Mouse (Mus musculus) kidney, postnatal 0 days (tissue): ENCODE measurements around the gene Bhlhb9. TPM values are rescaled to one million over a fixed set of nuclear protein-coding genes. Genes with fewer than 3 reads are reported as not detected.
A peak's percentile ranks its signal among the peaks of the same experiment; 100 is the strongest.

Experiments used
- ATAC-seq: fragments of 200-750 bp; cut with Nextera tagmentation; replicated peaks from 2 replicates; pipeline ENCODE4 v1.8.0; 2017; ENCODE audit warnings: low read depth, moderate number of reproducible peaks, moderate TSS enrichment, moderate library complexity; ENCODE audit not compliant: low FRiP score
- DNase-seq: peaks from one replicate; pipeline ENCODE4 v3.0.0-alpha.2; 2016; ENCODE audit warnings: low spot score
- H3K27ac ChIP-seq: fragments of 300-500 bp; sonication (generic); 2 replicates; pipeline ENCODE4 v1.5.1; 2014; ENCODE audit warnings: mild to moderate bottlenecking
- H3K27me3 ChIP-seq: fragments of 300-500 bp; sonication (generic); 2 replicates; pipeline ENCODE4 v1.6.1; 2014; ENCODE audit warnings: low read length, mixed read lengths; ENCODE audit not compliant: insufficient read depth
- H3K36me3 ChIP-seq: fragments of 300-500 bp; sonication (generic); 2 replicates; pipeline ENCODE4 v1.6.1; 2014; ENCODE audit warnings: low read length, mixed read lengths; ENCODE audit not compliant: insufficient read depth
- H3K4me1 ChIP-seq: fragments of 300-500 bp; sonication (generic); replicated peaks from 2 replicates; pipeline ENCODE4 v1.6.1; 2014; ENCODE audit warnings: antibody characterized with exemption, low read length, mixed read lengths; ENCODE audit not compliant: insufficient read depth
- H3K4me2 ChIP-seq: fragments of 300-500 bp; sonication (generic); 2 replicates; pipeline ENCODE4 v1.6.1; 2014; ENCODE audit warnings: mild to moderate bottlenecking, low read length, moderate library complexity, mixed read lengths
- H3K4me3 ChIP-seq: fragments of 300-500 bp; sonication (generic); replicated peaks from 2 replicates; pipeline ENCODE4 v1.5.1; 2014; ENCODE audit warnings: low read depth, low read length
- H3K9ac ChIP-seq: fragments of 300-500 bp; sonication (generic); 2 replicates; pipeline ENCODE4 v1.6.1; 2014; ENCODE audit warnings: low read depth, low read length
- H3K9me3 ChIP-seq: fragments of 300-500 bp; sonication (generic); replicated peaks from 2 replicates; pipeline ENCODE4 v1.6.1; 2016; ENCODE audit warnings: low read length, inconsistent platforms, mixed read lengths
- CTCF ChIP-seq: IDR thresholded peaks from 2 replicates; pipeline ENCODE4 v1.5.1; 2016; ENCODE audit warnings: antibody characterized with exemption, low read depth, mild to moderate bottlenecking, moderate library complexity
- WGBS: fragments of 180-500 bp; shearing (Covaris S2); extraction: QIAGEN DNeasy Blood & Tissue Kit; methylation state at CpG from one replicate; pipeline ENCODE4 v1.1.7; 2014; 5-methylcytosine and 5-hydroxymethylcytosine counted together
- microRNA counts: library from miRNA; unstranded; fragments of <30 nt; microRNA quantifications from one replicate; lab custom pipeline; 2015
- microRNA-seq: library from miRNA; unstranded; fragments of <30 nt; microRNA quantifications from one replicate; pipeline ENCODE4, GENCODE M21; 2016
- polyA plus RNA-seq: library from polyadenylated mRNA; unstranded; fragments of >200 nt; fragmentation: Nextera tagmentation; extraction: Ambion mirVana; gene quantifications from 2 replicates; pipeline ENCODE4 v1.2.1, GENCODE M21; 2015

Bhlhb9 gene
- polyA plus RNA-seq, 1 experiment from 2014 or later = 36.9 TPM

DNA sequence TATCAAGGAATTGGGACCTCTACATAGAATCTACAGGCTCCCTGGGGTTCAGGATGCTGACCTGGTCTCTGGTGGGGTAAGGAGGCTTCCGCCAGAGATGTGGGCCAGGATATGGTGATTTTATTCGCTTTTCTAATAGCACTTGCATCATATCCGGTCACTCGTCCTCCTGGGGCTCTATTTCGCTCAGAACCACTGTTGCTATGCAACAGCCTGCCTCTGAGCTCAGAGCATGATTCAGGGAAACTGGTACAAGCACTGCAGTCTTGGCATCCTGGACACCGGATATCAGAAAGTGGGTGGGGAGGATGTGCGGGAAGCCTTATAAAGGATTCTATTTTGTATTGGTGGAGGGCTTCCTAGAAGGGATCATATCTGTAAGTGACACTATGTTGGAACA is 124.8 kb downstream of the Bhlhb9 start:
- no peak for TF ChIP-seq CTCF
- no peak overlapping the region for H3K27ac ChIP-seq
- H3K36me3 ChIP-seq = no peaks in the 10 kb centered on the region
- no peak overlapping the region for H3K9ac ChIP-seq
- 75% methylated on average over 7 of the region's 7 CpGs for WGBS
- no peaks in the 10 kb centered on the region for H3K27me3 ChIP-seq
- no peaks in the 10 kb centered on the region for H3K9me3 ChIP-seq
- no peak overlapping the region for H3K4me2 ChIP-seq
- no peak overlapping the region for H3K4me3 ChIP-seq
- DNase-seq = no peak
- no peak for ATAC-seq
- no peaks in the 10 kb centered on the region for H3K4me1 ChIP-seq

DNA sequence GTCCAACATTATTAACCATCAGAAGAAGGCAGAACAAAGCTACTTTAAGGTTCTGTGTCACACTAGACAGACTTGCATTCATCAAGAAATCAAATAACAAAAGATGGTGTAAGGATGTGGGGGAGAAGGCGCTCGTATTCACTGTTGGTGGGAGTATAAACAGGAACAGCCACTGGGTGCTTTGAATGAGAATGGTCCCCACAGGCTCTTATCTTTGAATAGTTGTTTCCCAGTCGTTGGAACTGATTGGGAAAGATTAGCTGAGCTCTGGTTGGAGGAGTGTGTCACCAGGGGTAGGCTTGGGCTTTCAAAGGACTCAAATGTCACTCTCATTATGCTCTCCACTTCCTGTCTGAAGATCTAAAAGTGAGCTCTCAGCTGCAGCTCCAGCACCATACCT is 128.5 kb downstream of the Bhlhb9 start:
- ATAC-seq (no peak), DNase-seq (no peak)
- no peaks in the 10 kb centered on the region for H3K36me3 ChIP-seq
- no peak overlapping the region for H3K27ac ChIP-seq
- 47% methylated on average over 3 of the region's 3 CpGs for WGBS
- H3K4me1 ChIP-seq = no peaks in the 10 kb centered on the region
- H3K9ac ChIP-seq = no peak overlapping the region
- H3K4me2 ChIP-seq = no peak overlapping the region
- no peak overlapping the region for H3K4me3 ChIP-seq
- no peaks in the 10 kb centered on the region for H3K27me3 ChIP-seq
- no peak for TF ChIP-seq CTCF
- H3K9me3 ChIP-seq = no peaks in the 10 kb centered on the region

DNA sequence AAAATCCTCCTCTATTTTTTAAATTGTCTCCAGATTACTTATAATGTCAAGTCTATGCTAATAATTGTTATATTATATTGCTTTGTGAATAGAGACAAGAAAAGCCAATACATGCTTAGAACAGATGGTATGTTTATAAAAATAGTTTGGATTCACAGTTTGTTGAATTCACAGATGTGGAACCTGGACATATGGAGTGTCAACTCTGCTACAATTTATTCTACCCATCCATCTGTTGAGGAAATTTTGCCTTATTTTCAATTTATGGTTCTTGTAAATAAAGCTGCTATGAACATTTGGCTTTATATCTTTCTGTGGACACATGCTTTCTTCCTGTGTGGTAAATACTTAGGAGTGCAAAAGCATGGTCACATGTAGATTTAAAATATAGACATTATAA is 131.2 kb downstream of the Bhlhb9 start:
- no peaks in the 10 kb centered on the region for H3K4me1 ChIP-seq
- no peak for DNase-seq
- no peak overlapping the region for H3K4me3 ChIP-seq
- no peak for ATAC-seq
- no peak overlapping the region for H3K4me2 ChIP-seq
- H3K36me3 ChIP-seq = no peaks in the 10 kb centered on the region
- TF ChIP-seq CTCF = no peak
- H3K27me3 ChIP-seq = no peaks in the 10 kb centered on the region
- no peak overlapping the region for H3K27ac ChIP-seq
- no peak overlapping the region for H3K9ac ChIP-seq
- no peaks in the 10 kb centered on the region for H3K9me3 ChIP-seq

DNA sequence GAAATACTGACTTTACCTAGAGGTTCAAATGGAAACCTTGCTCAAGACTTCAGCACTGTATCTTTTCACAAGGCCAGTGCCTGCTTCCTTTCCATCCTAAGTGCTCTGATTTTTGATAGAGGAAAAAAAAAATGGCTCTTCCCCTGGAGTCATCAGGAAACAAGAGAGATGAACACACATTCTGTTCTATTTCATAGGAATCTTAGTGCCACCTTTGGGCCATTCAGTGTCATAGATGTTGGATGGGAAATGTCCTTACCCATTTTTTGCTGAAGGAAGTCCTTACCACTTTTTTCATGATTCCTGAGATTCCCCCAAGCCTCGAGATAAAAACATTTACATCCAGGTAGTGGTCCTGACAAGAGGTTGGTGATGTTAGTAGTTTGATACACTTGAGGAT is 139.1 kb downstream of the Bhlhb9 start:
- 45% methylated on average over 1 of the region's 1 CpGs for WGBS

More for the DNA sequence above, 139.1 kb downstream of the Bhlhb9 start:
- Histone ChIP-seq H3K4me2 (no peak overlapping the region), H3K36me3 (no peaks in the 10 kb centered on the region), H3K27ac (no peak overlapping the region), H3K9ac (no peak overlapping the region), H3K4me1 (no peaks in the 10 kb centered on the region), H3K4me3 (no peak overlapping the region), H3K27me3 (no peaks in the 10 kb centered on the region), H3K9me3 (no peaks in the 10 kb centered on the region)
- TF ChIP-seq CTCF = no peak
- DNase-seq (no peak), ATAC-seq (no peak)

MicroRNAs encoded within 50 kb of the gene (microRNA counts, 519-probe panel; counts per million panel counts)
- 330 counts per million, percentile 68 among the panel's probes with 10 or more counts for microRNA mmu-miR-1970 (lab: Ali Mortazavi, UCI)

Small RNAs within 50 kb of the gene (microRNA-seq; reads per million reads assigned to microRNA genes)
- gene Mir1970 = not detected

Other genes with a start within 250 kb of the Bhlhb9 start
- not detected in 2 replicates for gene Nxf7, start 198.8 kb upstream of the Bhlhb9 start, polyA plus RNA-seq
- not detected in 2 replicates for gene Prame, start 169.9 kb upstream of the Bhlhb9 start, polyA plus RNA-seq
- 0.08 TPM in 1 of 2 replicates, not detected in the other for gene Tcp11x2, start 103.8 kb upstream of the Bhlhb9 start, polyA plus RNA-seq
- gene Tmsb15a, start 72.3 kb upstream of the Bhlhb9 start, polyA plus RNA-seq = not detected in 2 replicates
- 9.3 and 9.6 TPM in 2 replicates for gene Armcx5, start 54.9 kb upstream of the Bhlhb9 start, polyA plus RNA-seq
- 28.0 and 29.8 TPM in 2 replicates for gene Gprasp1, start 54.9 kb upstream of the Bhlhb9 start, polyA plus RNA-seq
- gene Gprasp2, start 41.4 kb downstream of the Bhlhb9 start, polyA plus RNA-seq = 14.1 and 15.8 TPM in 2 replicates
- gene Arxes2, start 196.2 kb downstream of the Bhlhb9 start, polyA plus RNA-seq = 111 and 117 TPM in 2 replicates
- 24.6 and 25.5 TPM in 2 replicates for gene Arxes1, start 235.8 kb downstream of the Bhlhb9 start, polyA plus RNA-seq